Mouse (Mus musculus): Measurements from ENCODE around the gene Abcc4.

The Abcc4 gene

GRCm38 (mm10) chr14:118705808-118706731 is at the start of gene Abcc4:
Gene Abcc4 (minus strand): TSS chr14:118706219.
- peak; percentile 77 for DNase-seq (ENCODE audit: low read depth, low spot score)

- DNase-seq (ENCODE audit: low read depth, low spot score): no peak
Observed at GRCm38 (mm10) chr14:118751193-118751753, 45.3 kb upstream of the Abcc4 start.

- peak; percentile 63 for DNase-seq (ENCODE audit: low read depth, low spot score)
Observed at GRCm38 (mm10) chr14:118750505-118751192, 44.6 kb upstream of the Abcc4 start.

- no peak for DNase-seq (ENCODE audit: low read depth, low spot score)
Observed at GRCm38 (mm10) chr14:118749715-118750114, 43.7 kb upstream of the Abcc4 start.

- DNase-seq (ENCODE audit: low read depth, low spot score): no peak
Observed at GRCm38 (mm10) chr14:118749068-118749467, 43.0 kb upstream of the Abcc4 start.

GRCm38 (mm10) chr14:118742862-118743261 is 36.8 kb upstream of the Abcc4 start:
- no peak for DNase-seq (ENCODE audit: low read depth, low spot score)

GRCm38 (mm10) chr14:118741780-118742179 is 35.8 kb upstream of the Abcc4 start:
- DNase-seq (ENCODE audit: low read depth, low spot score): no peak

- DNase-seq (ENCODE audit: low read depth, low spot score): peak; percentile 17
Observed at GRCm38 (mm10) chr14:118737251-118737888, 31.4 kb upstream of the Abcc4 start.

GRCm38 (mm10) chr14:118735114-118735513 is 29.1 kb upstream of the Abcc4 start:
- peak; percentile 46 for DNase-seq (ENCODE audit: low read depth, low spot score)

GRCm38 (mm10) chr14:118733146-118733545 is 27.1 kb upstream of the Abcc4 start:
- DNase-seq (ENCODE audit: low read depth, low spot score): no peak

- DNase-seq (ENCODE audit: low read depth, low spot score): no peak
Observed at GRCm38 (mm10) chr14:118730631-118731030, 24.6 kb upstream of the Abcc4 start.

GRCm38 (mm10) chr14:118725467-118725866 is 19.4 kb upstream of the Abcc4 start:
- no peak for DNase-seq (ENCODE audit: low read depth, low spot score)

GRCm38 (mm10) chr14:118723920-118724693 is 18.1 kb upstream of the Abcc4 start:
- DNase-seq (ENCODE audit: low read depth, low spot score): peak; percentile 92

GRCm38 (mm10) chr14:118719566-118720174 is 13.7 kb upstream of the Abcc4 start:
- no peak for DNase-seq (ENCODE audit: low read depth, low spot score)

- no peak for DNase-seq (ENCODE audit: low read depth, low spot score)
Observed at GRCm38 (mm10) chr14:118718576-118718975, 12.6 kb upstream of the Abcc4 start.

- no peak for DNase-seq (ENCODE audit: low read depth, low spot score)
Observed at GRCm38 (mm10) chr14:118716372-118717312, 10.6 kb upstream of the Abcc4 start.

- DNase-seq (ENCODE audit: low read depth, low spot score): no peak
Observed at GRCm38 (mm10) chr14:118714720-118715119, 8.7 kb upstream of the Abcc4 start.

- DNase-seq (ENCODE audit: low read depth, low spot score): no peak
Observed at GRCm38 (mm10) chr14:118714320-118714719, 8.3 kb upstream of the Abcc4 start.

GRCm38 (mm10) chr14:118713869-118714268 is 7.8 kb upstream of the Abcc4 start:
- no peak for DNase-seq (ENCODE audit: low read depth, low spot score)
